Mouse (Mus musculus): ENCODE data around the gene Tnfrsf13b.

DNA sequence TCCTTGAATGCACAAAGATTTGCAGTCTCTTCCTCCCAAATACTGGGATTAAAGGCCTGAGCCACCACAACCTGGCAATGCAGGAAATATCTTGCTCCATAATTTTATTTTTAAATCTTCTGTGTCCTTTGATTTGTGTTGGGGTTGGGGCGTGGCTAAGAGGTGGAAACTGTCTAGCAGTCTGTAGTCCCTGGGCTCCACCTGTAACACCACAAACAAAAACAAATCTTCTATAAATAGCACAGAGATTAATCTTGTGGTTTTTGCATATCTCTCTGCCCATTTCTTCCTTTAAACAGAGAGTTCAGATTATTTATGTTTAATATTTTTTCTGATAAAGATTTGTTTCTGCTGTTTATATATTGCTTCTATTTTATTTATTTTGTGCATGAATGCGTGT lies 6.4 kb downstream of the Tnfrsf13b start:
- TF ChIP-seq TAL1 (IDR thresholded peaks at IDR 0.05; ENCODE audit: low read length) (no peak), GATA1 (IDR thresholded peaks at IDR 0.05; ENCODE audit: low read length) (no peak)

All from erythroblast, embryonic 14.5 days (primary cell).